Mouse (Mus musculus): Measurements from ENCODE around the gene Mybbp1a. TPM values are rescaled to one million over a fixed set of nuclear protein-coding genes. Genes with fewer than 3 reads are reported as not detected.

Mybbp1a gene
- polyA plus RNA-seq, 1 experiment from 2014 or later = 61.1 TPM

DNA sequence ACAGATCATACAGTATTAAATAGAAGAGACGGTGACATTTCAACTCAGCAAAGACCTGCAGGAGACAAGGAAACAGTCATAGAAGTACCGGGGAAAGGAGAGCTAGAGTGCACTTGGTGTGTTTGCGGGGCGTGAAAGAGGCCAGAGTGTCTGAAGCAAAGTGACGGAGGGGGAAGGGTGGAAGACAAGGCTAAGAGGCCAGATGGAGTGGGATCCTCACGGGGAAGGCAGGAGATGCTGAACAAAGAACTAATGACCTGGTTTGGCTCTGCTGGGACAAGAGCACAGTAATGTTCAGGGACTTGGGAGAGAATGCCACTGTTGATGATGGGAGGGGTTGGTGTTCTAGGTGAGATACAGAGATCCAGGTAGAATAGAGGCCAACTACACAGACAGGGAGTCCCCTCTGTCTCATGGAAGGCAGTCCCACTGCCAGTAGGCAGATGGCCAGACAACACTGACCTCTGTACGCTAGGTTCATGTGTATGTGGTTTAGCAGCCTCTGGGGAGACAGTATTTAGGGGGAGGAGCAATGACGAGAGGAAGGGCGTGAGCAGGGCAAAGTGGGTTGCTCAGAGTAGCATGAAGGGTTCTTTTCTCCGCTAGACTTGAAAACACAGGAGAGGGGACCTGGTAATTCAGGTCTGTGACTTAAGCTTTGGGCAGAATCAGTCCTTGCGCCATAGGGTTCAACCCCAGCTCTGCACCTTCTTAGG lies 25.0 kb downstream of the Mybbp1a start:
- Histone ChIP-seq H3K9ac (ENCODE audit: low read depth, low read length) (no peak overlapping the region), H3K4me2 (ENCODE audit: low read length) (no peak overlapping the region), H3K4me3 (ENCODE audit: low read depth, low read length) (no peak overlapping the region), H3K4me1 (ENCODE audit: control insufficient read depth, insufficient read depth, low read length) (peaks cover 5% of the 10 kb centered on the region; the same call in 1 of the 2 replicates), H3K27me3 (ENCODE audit: control insufficient read depth, insufficient read depth, low read depth, low read length) (no peaks in the 10 kb centered on the region), H3K27ac (ENCODE audit: low read length) (no peak overlapping the region), H3K9me3 (replicated peaks; ENCODE audit: control insufficient read depth, low read length, poor library complexity, severe bottlenecking) (no peaks in the 10 kb centered on the region), H3K36me3 (ENCODE audit: control insufficient read depth, insufficient read depth, low read length) (peaks cover 2% of the 10 kb centered on the region; the same call in 1 of the 2 replicates)
- WGBS = 70% methylated on average over 11 of the region's 11 CpGs
- no peak for ATAC-seq

DNA sequence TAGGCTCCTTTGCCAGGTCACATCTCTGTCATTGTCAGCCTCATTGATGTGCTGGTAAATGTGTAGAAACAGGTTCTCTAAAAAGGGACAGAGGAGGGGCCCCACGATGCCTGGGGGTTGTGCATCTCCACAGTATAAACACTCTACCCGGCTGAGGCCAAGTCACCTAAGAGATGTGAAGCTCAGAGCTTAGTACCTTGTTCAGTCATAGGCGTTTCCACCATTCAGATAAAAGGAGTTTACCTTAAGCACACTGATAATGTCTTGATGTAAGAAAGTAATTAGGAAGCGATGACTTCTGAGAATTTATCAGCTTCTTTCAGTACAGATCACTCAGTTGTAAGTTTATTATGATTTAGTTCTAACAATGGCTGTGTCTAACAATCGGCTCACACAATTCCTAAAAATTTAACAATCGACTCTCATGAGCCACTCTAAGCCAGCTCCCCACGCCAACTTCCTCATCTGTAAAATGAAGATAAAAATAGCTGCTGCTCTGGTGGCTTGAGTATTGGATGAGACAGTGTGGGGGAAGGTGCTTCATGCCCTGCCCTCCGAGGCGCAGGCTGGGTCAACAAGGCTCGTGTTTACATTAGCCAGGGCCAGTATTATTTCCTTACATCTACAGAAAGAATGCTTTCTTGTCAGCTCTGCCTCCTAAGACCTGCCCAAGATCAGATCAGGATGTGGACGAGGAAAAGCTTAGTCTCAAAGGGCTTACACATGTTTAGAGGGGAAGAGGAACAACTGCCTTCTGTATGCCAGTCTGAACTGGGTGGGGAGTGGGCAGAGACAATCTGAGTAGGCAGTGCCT lies 25.7 kb downstream of the Mybbp1a start:
- Histone ChIP-seq H3K9ac (ENCODE audit: low read depth, low read length) (no peak overlapping the region), H3K27ac (ENCODE audit: low read length) (peak overlapping the region; percentile 43), H3K36me3 (ENCODE audit: control insufficient read depth, insufficient read depth, low read length) (peaks cover 2% of the 10 kb centered on the region; the same call in 1 of the 2 replicates), H3K9me3 (replicated peaks; ENCODE audit: control insufficient read depth, low read length, poor library complexity, severe bottlenecking) (no peaks in the 10 kb centered on the region), H3K4me2 (ENCODE audit: low read length) (no peak overlapping the region), H3K4me3 (ENCODE audit: low read depth, low read length) (no peak overlapping the region), H3K27me3 (ENCODE audit: control insufficient read depth, insufficient read depth, low read depth, low read length) (no peaks in the 10 kb centered on the region), H3K4me1 (ENCODE audit: control insufficient read depth, insufficient read depth, low read length) (peaks cover 5% of the 10 kb centered on the region; the same call in 1 of the 2 replicates)
- ATAC-seq = no peak
- WGBS = 58% methylated on average over 11 of the region's 11 CpGs

DNA sequence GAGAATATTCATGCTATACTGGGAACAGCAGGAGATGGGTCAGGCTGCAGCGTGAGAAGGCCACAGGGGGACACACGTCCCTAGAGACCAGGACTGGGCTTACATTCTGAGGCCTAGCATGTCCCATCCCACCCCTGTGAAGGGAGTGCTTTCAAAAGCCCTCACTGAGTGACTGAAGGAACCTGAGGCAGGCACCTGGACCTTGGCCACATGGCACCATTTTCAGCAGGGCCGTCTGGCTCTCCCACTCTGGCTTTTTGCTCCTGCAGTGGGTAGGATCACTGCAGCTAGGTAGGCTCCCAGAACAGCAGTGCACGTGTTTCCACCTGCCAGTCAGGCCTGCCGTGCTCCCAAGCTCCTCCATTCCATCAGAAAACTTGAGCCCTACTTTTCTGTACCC lies 27.4 kb downstream of the Mybbp1a start:
- Histone ChIP-seq H3K9me3 (replicated peaks; ENCODE audit: control insufficient read depth, low read length, poor library complexity, severe bottlenecking) (no peaks in the 10 kb centered on the region), H3K36me3 (ENCODE audit: control insufficient read depth, insufficient read depth, low read length) (peaks cover 5% of the 10 kb centered on the region; the same call in 1 of the 2 replicates), H3K27ac (ENCODE audit: low read length) (0 out of 2 replicates have a peak overlapping the region, but pooled peaks have one; percentile 20), H3K27me3 (ENCODE audit: control insufficient read depth, insufficient read depth, low read depth, low read length) (no peaks in the 10 kb centered on the region), H3K4me2 (ENCODE audit: low read length) (no peak overlapping the region), H3K9ac (ENCODE audit: low read depth, low read length) (no peak overlapping the region), H3K4me3 (ENCODE audit: low read depth, low read length) (no peak overlapping the region), H3K4me1 (ENCODE audit: control insufficient read depth, insufficient read depth, low read length) (peaks cover 3% of the 10 kb centered on the region; the same call in 1 of the 2 replicates)
- WGBS = 75% methylated on average over 5 of the region's 5 CpGs
- ATAC-seq = no peak

DNA sequence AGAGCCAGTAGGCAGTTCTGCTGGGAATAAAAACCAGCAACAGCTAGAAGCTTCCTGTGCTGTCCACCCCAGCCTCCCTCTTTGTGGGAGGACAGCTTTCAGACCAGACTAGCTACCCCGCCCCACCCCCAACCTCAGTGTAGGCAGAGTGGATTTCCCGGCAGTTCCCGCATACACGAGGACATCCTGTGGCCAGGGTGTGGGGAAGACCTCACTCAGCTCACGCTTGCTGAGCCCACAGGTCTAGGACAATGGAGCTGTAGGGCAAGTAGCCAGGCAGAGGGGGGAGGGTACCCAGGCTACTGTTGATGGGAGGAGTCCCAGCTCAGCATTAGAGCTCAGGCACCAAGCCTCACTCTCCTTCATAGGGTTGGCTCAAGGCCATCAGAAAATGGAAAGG lies 28.1 kb downstream of the Mybbp1a start:
- H3K27ac ChIP-seq (ENCODE audit: low read length) = no peak overlapping the region
- H3K36me3 ChIP-seq (ENCODE audit: control insufficient read depth, insufficient read depth, low read length) = 0 out of 2 replicates have a peak, but pooled peaks cover 4% of the 10 kb centered on the region
- H3K9me3 ChIP-seq (replicated peaks; ENCODE audit: control insufficient read depth, low read length, poor library complexity, severe bottlenecking) = no peaks in the 10 kb centered on the region
- H3K4me3 ChIP-seq (ENCODE audit: low read depth, low read length) = no peak overlapping the region
- no peak overlapping the region for H3K9ac ChIP-seq (ENCODE audit: low read depth, low read length)
- H3K4me1 ChIP-seq (ENCODE audit: control insufficient read depth, insufficient read depth, low read length) = peaks cover 3% of the 10 kb centered on the region; the same call in 1 of the 2 replicates
- WGBS = 26% methylated on average over 5 of the region's 5 CpGs
- H3K4me2 ChIP-seq (ENCODE audit: low read length) = no peak overlapping the region
- no peaks in the 10 kb centered on the region for H3K27me3 ChIP-seq (ENCODE audit: control insufficient read depth, insufficient read depth, low read depth, low read length)
- ATAC-seq = no peak

DNA sequence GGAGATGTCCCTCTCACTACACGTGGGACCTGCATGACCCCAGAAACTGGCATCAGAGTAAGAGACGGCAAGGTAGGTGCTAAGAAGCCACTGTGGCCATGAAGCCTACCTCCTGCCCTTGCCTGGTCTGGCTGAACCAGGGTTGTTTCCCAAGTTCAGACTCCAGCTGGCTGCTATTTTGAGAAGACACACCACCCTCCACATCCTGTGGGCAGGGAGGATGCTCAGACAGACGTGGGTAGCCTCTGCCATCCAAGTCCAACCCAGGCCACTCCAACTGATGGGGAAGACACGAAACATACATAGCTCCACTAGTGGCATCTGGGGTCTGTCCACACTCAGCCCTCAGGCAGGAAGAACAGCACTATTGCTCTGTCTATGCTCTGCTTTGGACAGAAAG lies 28.8 kb downstream of the Mybbp1a start:
- no peaks in the 10 kb centered on the region for H3K9me3 ChIP-seq (replicated peaks; ENCODE audit: control insufficient read depth, low read length, poor library complexity, severe bottlenecking)
- H3K4me1 ChIP-seq (ENCODE audit: control insufficient read depth, insufficient read depth, low read length) = peaks cover 3% of the 10 kb centered on the region; the same call in 1 of the 2 replicates
- H3K4me2 ChIP-seq (ENCODE audit: low read length) = no peak overlapping the region
- no peaks in the 10 kb centered on the region for H3K27me3 ChIP-seq (ENCODE audit: control insufficient read depth, insufficient read depth, low read depth, low read length)
- H3K27ac ChIP-seq (ENCODE audit: low read length) = no peak overlapping the region
- ATAC-seq = no peak
- 0 out of 2 replicates have a peak, but pooled peaks cover 4% of the 10 kb centered on the region for H3K36me3 ChIP-seq (ENCODE audit: control insufficient read depth, insufficient read depth, low read length)
- WGBS = 68% methylated on average over 4 of the region's 4 CpGs
- H3K9ac ChIP-seq (ENCODE audit: low read depth, low read length) = no peak overlapping the region
- H3K4me3 ChIP-seq (ENCODE audit: low read depth, low read length) = no peak overlapping the region

DNA sequence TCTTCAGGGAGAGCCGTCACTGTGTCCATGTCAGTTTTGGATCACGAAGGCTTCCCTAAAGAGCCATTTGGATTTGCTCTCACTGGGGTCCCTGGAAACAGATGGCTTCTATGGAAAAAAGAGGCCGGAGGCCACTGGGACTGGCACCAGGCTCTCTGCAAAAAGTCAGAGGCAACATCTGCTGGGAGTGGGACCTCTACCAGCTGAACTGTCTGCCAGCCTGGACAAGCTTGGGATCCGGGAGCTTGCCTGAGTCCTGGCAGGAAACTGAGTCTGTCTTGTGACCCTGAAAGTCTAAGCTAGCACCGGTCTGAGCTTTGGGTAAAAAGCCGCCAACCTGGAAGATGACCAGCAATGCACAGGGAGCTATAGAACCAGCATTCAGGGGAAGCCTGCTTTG lies 30.2 kb downstream of the Mybbp1a start:
- 80% methylated on average over 6 of the region's 6 CpGs for WGBS
- no peak overlapping the region for H3K9ac ChIP-seq (ENCODE audit: low read depth, low read length)

DNA sequence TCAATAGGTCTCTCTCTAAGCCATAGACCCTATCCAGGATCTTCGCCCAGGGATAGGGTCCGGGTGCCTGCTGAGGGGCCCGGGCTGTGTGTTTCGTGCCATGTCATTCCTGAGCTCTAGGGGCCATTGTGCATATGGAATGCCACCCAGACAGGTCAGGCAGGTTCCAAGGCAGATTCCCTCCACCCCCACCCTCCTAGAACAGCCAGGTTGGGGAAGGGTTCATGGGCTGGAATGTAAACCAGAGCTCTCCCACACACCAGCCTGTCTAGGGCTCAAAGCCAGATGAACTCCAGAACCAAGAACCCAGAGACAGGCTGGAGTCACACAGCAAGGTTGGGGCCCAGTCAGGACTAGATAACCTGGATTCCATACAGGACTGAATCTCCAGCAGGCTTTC lies 32.4 kb downstream of the Mybbp1a start:
- Histone ChIP-seq H3K9me3 (replicated peaks; ENCODE audit: control insufficient read depth, low read length, poor library complexity, severe bottlenecking) (no peaks in the 10 kb centered on the region), H3K27me3 (ENCODE audit: control insufficient read depth, insufficient read depth, low read depth, low read length) (no peaks in the 10 kb centered on the region), H3K36me3 (ENCODE audit: control insufficient read depth, insufficient read depth, low read length) (0 out of 2 replicates have a peak, but pooled peaks cover 4% of the 10 kb centered on the region), H3K4me2 (ENCODE audit: low read length) (no peak overlapping the region), H3K4me1 (ENCODE audit: control insufficient read depth, insufficient read depth, low read length) (peaks cover 9% of the 10 kb centered on the region; the same call in 1 of the 2 replicates), H3K9ac (ENCODE audit: low read depth, low read length) (no peak overlapping the region), H3K27ac (ENCODE audit: low read length) (no peak overlapping the region), H3K4me3 (ENCODE audit: low read depth, low read length) (no peak overlapping the region)
- 95% methylated on average over 4 of the region's 4 CpGs for WGBS
- ATAC-seq = no peak

More for the DNA sequence above, 30.2 kb downstream of the Mybbp1a start:
- no peaks in the 10 kb centered on the region for H3K9me3 ChIP-seq (replicated peaks; ENCODE audit: control insufficient read depth, low read length, poor library complexity, severe bottlenecking)
- no peak for ATAC-seq
- no peak overlapping the region for H3K27ac ChIP-seq (ENCODE audit: low read length)
- no peak overlapping the region for H3K4me3 ChIP-seq (ENCODE audit: low read depth, low read length)
- H3K36me3 ChIP-seq (ENCODE audit: control insufficient read depth, insufficient read depth, low read length) = 0 out of 2 replicates have a peak, but pooled peaks cover 4% of the 10 kb centered on the region
- no peak overlapping the region for H3K4me2 ChIP-seq (ENCODE audit: low read length)
- peaks cover 3% of the 10 kb centered on the region; the same call in 1 of the 2 replicates for H3K4me1 ChIP-seq (ENCODE audit: control insufficient read depth, insufficient read depth, low read length)
- no peaks in the 10 kb centered on the region for H3K27me3 ChIP-seq (ENCODE audit: control insufficient read depth, insufficient read depth, low read depth, low read length)

DNA sequence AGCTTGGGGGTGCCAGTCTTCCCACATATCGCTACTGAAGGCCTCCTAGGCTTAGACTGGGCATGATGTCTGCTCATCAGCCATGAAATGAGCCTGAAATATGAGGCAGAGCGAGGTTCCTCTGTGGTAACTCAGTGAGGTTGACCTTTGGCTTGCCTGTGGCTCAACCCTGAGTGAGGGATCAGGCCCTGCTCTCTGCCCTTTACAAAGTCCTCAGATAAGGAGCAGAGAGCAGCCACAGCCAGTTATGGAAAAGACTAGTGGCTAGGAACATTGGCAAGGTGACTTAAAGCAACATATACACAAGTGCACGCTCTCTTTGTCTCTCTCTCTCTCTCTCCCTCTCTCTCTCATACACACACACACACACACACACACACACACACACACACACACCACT lies 33.8 kb downstream of the Mybbp1a start:
- WGBS = 91% methylated on average over 3 of the region's 3 CpGs
- Histone ChIP-seq H3K4me1 (ENCODE audit: control insufficient read depth, insufficient read depth, low read length) (0 out of 2 replicates have a peak, but pooled peaks cover 6% of the 10 kb centered on the region), H3K9ac (ENCODE audit: low read depth, low read length) (no peak overlapping the region), H3K27ac (ENCODE audit: low read length) (no peak overlapping the region), H3K27me3 (ENCODE audit: control insufficient read depth, insufficient read depth, low read depth, low read length) (no peaks in the 10 kb centered on the region), H3K4me3 (ENCODE audit: low read depth, low read length) (no peak overlapping the region), H3K36me3 (ENCODE audit: control insufficient read depth, insufficient read depth, low read length) (0 out of 2 replicates have a peak, but pooled peaks cover 4% of the 10 kb centered on the region), H3K4me2 (ENCODE audit: low read length) (no peak overlapping the region), H3K9me3 (replicated peaks; ENCODE audit: control insufficient read depth, low read length, poor library complexity, severe bottlenecking) (no peaks in the 10 kb centered on the region)
- no peak for ATAC-seq
